Mouse (Mus musculus) ovary, adult 18-20 months (tissue): ENCODE measurements around the gene Taf1d.
"Not testable (repeated sequence)": the region's sequence is repeated elsewhere in the genome, so short reads cannot be mapped to it uniquely, and the experiment has no call there.

Experiments used
- DNase-seq: peaks from one replicate; pipeline ENCODE4 v3.0.0; 2022; ENCODE audit warnings: low spot score, mixed read lengths

Gene Taf1d

DNA sequence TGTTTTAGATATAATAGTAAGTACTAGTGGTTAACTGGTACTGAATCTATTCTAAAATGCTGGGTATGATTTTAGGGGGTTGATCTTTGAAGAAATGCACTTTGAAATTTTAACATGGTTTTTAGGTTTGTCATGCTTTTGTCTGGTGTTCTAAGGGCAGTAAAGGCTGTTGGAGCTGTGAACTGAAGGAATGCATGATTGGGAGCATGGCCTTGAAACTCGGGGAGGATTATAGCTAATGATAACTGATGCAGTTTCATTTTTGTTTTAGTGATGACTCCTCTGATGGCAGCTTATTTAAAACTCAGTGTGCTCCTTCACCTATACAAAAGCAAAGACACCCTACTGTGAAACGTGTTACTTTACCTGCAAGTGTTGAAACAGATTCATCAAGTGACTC lies 2.2 kb downstream of the Taf1d start:
- DNase-seq: no peak

DNA sequence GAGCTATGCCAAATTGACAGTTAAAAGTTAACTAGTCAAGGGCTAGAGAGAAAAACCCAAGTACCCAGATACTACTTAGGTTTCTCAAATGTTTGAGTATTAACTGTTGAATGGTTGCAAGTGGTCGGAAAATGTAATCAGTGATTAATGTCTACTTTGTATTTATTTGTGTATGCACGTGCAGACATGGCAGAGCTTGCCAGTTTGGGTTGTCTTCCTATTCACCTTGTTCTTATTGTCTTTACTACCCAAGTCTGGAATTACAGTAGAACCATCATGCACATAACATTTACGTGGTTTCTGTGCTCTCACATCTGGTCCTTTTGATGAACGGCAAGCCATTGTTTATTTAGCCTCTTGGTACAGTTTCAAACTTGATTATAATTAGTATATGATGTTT lies 3.4 kb downstream of the Taf1d start:
- DNase-seq: no peak

DNA sequence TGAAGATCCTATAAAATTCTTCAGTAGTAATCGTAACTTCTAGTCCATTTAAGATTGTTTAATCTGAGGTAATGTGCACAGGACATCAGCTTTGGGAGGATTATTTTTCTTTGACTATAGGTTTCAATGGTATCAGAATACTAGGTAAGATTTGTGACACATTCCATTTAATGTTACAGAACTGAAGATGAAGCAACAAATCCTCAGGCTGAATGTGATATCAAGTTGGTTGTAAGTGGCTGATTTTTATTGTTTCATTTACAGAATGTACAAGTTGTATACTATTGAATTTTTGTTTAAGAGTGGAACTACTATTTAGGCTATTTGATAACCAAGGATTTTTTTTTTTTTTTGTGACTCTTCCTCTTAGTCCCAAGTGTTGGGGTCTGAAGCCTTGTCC lies 4.2 kb downstream of the Taf1d start:
- DNase-seq: no peak

DNA sequence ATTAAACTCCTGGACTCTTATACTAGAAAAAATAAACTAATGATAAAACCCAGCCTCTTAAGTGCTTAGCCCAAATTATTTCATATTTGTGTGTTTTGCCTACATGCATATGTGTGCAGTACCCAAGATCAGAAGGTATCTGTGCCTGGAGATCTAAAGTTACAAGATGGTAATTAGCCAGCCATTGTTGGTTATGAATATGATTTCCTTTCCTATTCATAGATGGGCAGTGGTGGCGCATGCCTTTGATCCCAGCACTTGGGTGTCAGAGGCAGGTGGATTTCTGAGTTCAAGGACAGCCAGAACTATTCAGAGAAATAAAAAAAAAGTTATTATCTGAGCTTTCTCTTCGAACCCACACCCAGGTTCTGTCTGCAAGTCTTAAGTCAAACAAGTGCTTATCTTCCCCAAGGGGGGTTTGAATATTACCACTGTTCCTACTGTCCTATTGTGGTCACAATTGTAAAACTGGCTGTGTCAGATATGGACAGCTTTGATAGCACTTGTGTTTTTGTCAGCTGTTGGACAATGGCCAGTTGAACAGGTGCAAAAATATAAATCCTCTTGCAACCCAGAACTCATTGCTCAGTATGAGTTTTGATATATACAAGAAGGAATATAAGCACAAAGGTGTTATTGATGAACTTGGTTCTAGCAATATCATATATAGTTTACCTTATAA lies 6.2 kb downstream of the Taf1d start:
- no peak for DNase-seq

DNA sequence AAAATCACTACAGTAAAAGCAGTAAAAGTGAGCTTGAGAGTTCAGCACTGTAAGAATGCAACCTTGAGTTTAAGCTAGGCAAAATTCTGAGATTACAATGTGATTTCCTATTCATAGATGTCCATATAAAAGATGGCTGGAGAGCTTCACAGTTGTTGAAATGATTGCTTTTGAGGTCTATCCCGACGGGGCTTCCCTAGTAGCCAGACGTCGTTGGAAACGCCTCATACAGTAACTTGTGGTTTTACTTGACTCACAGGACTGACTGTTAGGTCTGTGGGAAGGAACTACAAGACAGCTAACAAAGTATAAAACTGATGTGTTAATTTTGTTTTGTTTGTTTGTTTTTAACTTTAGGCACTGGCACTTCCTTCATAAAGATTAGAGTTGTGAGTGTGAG lies 7.6 kb downstream of the Taf1d start:
- DNase-seq: no peak

DNA sequence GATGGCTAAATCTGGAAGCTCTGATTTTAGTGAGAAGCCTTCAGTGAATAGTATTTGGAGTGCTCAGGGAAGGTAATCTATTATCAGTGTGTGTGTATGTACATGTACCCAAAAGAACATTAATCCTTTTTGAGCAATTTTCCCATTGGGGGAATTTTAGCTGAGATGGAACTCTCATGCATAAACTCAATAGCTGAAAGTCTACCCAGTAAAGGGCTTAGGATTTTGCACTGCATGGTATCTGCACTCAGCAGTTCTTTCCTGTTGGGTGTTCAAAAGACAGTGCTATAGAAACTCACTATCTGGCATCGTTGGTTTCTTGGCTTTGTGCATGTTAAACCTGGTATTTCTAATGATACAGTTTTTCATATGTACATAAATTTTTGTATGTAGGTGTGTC lies 8.6 kb downstream of the Taf1d start:
- DNase-seq: no peak

DNA sequence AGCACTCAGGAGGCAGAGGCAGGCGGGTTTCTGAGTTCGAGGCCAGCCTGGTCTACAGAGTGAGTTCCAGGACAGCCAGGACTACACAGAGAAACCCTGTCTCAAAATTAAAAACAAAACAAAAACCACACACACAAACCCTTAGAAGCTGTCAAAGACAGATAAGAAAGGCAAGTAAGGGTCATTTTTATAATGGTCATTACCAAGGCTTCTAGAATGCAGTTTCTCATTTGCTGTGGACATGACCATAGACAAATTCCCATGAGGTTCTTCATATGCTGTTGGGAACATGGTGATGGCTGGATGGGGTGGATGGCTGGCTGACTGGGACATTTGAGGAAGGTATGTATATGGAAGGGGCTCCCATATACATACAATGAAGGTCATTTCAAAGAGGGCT lies 10.3 kb downstream of the Taf1d start:
- not testable (repeated sequence) for DNase-seq

DNA sequence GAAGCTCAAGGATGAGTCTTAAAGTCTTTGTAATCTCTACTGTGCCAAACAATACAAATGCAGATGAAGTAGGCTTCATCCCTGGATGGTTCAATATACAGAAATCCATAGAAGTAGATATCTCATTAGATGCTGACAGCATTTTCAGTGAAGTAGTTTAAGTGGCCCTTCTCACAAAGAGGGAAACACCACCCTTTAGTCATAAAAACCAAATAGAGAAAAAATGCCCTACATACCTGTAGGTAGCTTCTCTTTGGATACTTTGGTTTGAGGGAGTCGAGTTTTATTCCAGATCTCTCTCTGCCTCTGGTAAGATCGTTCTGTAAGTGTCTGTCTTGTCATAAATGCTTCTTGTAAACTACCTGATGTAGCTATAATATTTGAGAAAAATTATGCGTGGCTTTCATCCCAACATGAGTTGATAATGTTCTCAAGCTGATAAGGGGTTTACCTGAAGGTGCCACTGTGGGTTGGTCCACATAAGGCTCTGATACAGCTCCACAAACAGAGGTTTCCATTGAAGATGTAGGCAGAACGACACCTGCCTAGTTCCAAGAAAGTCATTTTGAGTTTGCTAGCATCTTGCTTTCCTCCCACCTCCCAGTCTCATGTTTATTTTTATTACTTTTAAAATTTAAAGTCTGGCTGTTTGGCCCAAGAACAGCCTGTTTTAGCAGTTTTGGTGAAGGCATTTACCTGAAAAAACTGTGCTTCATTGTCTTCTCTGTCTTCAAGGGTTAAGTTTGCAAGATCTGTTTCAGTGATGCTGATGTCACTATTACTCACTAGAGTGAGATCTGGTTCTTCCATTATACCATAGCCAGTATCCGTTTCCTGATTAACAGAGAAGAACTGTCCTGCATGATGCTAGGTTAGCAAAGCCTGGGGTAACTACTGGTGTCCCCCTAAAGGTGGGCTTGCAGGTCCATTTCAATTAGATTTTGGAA lies 11.5 kb downstream of the Taf1d start:
- DNase-seq: no peak

DNA sequence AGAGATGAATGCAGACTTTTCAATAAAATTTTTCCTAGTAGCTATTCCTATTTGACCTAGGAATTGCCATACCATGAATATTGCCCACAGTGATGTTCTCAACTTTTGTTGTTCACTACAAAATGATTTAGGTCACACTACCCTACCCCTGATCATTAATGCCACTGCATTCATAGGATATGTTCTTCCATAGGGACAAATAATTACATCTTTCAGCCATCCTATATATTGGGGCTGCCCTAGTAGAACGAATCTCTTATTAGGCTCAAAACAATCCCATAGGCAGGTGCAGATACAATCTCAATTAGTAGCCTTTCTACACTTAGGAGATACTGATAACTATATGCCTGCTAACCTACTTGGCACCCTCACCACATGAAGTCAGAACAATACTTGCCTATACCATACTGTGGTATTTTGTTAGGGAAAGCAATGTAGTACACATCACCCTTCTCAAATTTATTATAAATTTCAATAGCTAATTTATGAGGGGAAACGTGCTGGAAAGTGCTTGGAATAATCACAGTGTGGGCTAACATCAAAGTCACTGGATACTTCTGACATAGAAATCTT lies 12.2 kb downstream of the Taf1d start:
- no peak for DNase-seq

DNA sequence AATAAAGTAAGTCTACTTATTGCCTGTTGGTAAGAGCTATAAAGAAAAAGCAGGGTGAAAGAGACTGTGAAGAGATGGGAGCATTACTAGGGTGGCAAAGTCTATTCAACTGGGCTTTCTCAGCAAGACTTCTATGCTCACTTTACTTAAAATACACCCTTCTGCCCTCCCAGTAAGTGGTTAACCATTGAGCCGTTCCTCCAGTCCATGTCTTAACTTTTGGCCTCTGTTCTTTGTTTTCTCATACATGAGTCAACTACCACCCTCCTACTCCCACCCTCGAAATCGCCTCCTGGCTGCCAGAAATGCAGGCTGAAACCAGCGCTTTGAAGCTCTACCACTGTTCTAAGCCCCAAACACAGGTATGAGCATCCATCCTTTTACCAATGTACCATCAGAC lies 31.8 kb downstream of the Taf1d start:
- no peak for DNase-seq

DNA sequence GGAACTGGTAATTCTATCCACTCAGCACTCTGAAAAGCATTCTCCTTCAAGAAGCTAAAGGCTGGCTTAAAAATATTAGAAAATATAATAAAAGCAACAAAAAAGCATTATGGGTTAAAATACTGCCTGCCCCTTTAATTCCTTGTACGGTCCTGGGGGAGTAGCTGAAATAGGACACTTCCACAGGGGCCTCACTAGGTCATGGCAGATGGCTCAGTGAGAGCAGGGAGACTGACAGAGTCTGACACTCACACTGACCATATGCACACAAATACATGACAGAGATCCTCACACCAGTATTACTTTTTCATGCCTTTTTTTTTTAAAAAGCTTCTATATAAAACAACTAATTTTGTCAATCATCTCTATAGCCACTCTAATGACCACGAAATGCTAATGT lies 43.9 kb downstream of the Taf1d start:
- DNase-seq: no peak

DNA sequence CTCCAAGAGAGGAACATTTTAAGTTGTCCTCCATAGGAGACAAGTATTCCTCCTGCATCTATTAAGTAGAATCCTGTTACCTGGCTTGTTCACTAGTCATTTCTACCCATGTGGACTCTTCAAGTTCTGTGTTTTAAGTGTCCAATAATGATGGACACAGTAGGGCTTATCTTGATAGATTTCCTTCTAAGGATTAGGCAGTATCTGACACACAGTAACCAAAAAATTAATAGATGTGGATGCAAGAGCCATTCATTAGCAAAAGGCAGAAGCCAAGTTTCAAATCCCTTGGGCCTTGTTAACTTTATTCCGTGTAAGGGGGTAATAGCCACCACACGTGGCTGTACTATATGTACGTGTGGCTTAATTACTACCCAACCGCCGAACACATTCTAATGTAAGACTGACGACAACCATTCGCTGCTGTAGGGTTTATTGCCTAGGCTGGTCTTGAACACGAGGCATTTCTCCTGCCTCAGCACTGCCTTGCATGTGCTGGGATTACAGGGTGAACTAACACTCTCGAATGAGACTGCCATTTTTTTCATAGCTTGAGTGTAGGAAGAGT lies 51.0 kb downstream of the Taf1d start:
- DNase-seq: no peak

DNA sequence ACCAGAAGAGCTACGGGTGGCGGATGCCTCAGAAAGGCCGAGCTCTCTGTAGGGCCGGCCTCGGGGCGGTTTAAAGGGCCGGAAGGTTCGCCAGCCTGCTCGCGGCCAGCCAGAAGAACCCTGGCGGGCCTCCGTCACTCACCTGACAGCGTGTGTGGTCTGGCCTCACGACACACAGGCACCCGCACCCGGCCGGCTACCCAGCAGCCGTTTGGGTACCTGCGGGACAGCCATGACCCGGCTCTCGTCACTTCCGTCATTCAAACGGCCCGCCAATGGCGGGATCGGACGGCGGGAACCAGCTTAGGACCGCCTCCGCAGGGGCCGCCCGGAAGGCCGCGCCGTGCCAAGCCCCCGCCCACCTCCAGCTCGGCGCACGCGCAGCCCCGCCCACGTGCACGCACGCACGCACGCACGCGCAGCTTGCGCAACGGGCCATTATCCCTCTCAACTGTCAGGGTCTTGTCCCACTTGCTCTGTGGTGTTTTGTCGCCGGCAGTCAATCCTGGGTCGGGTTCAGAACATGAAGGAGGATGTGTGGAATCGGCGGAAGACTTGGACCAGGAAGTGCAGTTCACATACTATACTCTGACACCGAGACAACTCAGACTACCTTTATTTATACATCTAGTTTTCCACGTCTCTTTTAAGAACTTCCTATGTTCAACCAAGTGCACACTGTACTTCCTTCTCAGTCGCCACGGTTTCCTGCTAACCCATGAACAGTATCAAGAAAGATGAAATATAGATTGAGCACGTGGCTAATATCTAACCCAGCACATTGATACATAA lies 51.7 kb downstream of the Taf1d start, which contains the start of gene Cep295:
Gene Cep295, minus strand, starts transcription at position 305 of the 792 bp plus-strand sequence.
- DNase-seq: peak; percentile 91

DNA sequence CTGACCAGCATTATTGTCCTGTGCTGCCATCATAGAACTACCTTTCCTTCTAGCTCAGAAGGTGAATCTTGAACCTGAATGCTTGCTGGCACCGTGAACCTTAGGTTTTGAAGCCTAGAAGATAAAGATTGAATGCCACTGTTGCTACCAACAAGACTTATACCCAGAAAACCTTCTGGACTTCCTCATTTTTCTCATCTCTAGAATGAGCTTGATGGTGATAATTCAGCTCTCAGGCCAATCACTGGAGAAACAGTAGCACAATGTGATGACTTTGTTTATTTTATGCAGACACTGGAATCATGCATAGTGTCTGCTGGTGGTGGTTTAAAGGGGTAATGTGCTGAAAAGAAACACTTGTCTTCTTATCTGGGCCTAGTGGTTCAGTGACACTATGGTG lies 58.8 kb downstream of the Taf1d start:
- DNase-seq: no peak

DNA sequence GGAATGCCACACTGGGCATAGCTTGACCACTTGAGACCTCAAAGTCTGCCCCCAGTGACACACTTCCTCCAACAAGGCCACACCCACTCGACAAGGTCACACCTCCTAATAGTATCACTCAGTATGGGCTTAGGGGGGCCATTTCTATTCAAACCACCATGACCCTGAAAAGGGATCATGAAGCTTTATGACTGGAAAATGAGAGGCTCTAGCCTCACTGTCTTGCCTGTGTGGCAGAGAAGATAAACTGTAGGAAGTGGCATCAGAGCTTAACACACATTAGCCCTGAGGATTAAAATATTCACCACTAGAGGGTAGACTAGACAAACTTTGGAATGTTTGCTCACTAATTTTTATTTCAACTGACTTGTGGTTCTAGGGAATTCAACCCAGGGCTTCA lies 59.8 kb downstream of the Taf1d start:
- DNase-seq: no peak

DNA sequence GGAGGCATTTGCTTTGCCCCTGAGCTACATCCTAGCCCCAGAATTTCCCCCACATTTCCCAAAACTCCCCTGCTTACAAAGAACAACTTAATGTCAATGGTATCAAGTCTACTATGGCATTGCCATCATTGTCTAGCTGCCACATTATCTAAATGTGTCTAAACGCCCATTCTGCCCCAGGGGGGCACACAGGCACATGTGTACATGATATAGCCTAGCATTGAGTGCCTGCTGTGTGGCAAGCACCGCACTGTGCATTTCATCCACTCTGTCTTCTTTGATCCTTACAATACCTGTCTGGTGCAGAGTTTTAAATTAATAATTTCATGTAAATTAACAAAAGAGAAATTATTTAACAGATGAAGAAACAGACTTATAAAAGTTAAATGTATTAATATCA lies 60.2 kb downstream of the Taf1d start:
- DNase-seq: no peak
